Mouse (Mus musculus) adrenal gland, adult 2 months (tissue): ENCODE measurements around the gene Mrps18a. TPM values are rescaled to one million over a fixed set of nuclear protein-coding genes. Genes with fewer than 3 reads are reported as not detected.

ENCODE experiments used
- DNase-seq: peaks from one replicate; pipeline ENCODE4 v3.0.0; 2021
- long read RNA-seq: library from polyadenylated mRNA; stranded (forward); transcript quantifications from one replicate; pipeline ENCODE4 v2.0.0, GENCODE M21; 2021
- polyA plus RNA-seq: library from polyadenylated mRNA; depleted of rRNA; stranded (reverse); fragments of >200 nt; gene quantifications from 2 replicates; pipeline ENCODE4 v1.2.3, GENCODE M21; 2012; rRNA removed
- total RNA-seq, 2 experiments: library from RNA; stranded (reverse); gene quantifications; 2 replicates each; pipeline ENCODE4 v1.2.3; 2021

Gene Mrps18a
- 100 to 1,000 TPM; 108 to 117 TPM for total RNA-seq
- polyA plus RNA-seq = 23.7 and 29.6 TPM in 2 replicates
- long read RNA-seq, transcript Mrps18a-201 (6 exons, 884 nt) = major isoform, 98 of 102 reads
- long read RNA-seq, partial matches to known transcripts = 0 of 102 reads
- long read RNA-seq, other reads (novel, unspliced or antisense) = 3 of 102 reads

DNA sequence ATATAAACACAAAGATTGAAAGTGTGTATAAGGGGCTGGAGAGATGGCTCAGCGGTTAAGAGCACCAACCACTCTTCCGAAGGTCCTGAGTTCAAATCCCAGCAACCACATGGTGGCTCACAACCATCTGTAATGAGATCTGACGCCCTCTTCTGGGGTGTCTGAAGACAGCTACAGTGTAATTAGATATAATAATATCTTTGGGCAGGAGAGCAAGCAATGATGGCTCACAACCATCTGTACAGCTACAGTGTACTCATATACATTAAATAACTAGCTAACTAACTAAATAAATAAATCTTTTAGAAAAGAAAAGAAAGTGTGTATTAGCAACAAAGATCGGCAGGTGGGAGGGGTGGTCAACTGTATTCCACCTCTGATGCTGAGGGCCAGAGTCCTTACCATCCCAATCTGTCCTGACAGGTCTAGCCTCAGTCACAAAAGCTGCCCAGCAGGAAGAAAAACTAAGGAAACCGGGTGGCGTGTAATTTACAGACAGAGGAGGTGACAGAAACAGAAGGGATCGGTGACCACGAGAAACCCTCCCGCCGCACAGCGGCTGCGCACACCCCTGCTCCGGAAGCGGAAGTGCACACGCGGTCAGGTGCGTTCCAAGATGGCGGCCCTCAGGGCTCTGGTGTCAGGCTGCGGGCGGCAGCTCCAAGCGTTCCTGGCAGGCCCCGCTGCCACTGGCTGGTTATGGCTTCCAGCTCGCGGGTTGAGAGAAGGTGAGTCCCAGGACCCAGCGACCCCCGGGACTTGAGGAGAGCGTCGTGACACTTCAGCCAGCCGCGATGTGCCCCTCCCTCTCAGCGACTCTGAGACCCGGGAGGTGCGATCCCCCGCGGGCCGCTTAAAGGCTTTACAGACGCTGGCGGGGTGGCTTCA lies at the start of gene Mrps18a:
TSS of gene Mrps18a (plus strand) at position 585 of the 888 bp plus-strand sequence.
- DNase-seq = peak; percentile 91

DNA sequence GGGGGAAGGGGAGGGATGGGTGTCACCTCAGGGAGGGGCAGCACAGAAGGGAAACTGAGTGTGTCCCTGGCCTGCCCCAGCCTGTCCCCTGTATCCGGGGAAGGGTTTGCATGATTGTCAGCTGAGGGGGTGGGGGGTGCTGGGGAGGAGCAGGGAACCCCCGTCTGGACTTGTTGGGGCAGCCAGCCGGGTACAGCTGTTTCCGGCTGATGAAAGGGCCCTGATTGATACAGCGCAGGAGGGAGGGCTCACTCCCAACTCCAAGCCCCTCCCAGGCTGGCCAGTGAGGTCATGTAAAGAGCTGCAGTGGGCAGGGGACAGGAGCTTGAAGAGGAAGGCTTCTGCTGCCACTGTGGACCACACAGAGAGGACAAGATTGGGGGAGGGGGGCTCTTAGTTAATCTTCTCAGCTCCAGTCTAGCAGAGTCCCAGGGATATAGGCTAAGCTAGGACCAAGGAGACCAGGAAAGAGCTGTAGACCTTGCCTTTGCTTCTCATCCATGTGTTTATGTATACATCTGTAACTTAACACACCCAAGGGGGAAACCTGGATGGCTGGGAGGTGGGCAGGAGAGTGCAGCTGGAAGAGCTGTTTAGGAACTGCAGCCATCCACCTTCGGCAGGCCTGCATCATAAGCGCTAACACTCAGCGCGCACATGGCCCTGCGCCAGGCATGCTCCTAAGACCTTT lies 47.4 kb upstream of the Mrps18a start:
- DNase-seq = no peak

DNA sequence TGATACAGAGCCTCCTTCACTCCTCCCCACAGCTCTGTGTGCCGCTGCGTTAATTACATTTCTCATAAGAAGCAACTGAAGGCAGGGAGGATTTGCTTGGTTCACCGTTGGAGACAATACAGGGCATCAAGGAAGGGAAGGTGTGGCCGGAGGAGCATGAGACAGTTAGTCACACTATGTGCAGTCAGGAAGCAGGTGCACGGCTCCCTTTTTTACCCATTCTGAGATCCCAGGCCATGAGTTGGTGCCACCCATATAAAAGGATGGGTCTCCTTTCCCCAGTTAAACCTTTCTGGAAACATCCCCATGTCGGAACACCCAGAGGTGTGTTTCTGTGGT lies 46.8 kb upstream of the Mrps18a start:
- no peak for DNase-seq

DNA sequence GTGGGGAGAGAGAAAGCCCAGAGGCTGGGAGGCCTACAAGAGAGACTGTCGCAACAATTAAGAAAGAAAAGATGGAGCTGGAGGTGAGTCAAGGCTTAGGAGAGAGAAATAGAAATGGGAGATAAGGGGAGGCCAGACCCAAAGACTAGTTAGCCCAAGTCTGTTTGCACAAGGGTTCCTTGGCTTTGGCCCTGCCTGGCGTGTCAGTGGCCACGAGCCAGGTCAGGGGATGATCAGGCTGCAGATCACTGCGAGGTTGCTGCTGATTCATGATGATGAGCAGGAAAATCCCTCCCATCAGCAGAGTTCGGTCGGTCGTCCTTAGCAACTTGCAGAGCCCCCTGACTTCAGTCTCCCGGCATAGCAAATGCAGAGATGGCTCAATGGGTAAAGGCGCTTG lies 40.7 kb upstream of the Mrps18a start:
- peak; percentile 87 for DNase-seq

DNA sequence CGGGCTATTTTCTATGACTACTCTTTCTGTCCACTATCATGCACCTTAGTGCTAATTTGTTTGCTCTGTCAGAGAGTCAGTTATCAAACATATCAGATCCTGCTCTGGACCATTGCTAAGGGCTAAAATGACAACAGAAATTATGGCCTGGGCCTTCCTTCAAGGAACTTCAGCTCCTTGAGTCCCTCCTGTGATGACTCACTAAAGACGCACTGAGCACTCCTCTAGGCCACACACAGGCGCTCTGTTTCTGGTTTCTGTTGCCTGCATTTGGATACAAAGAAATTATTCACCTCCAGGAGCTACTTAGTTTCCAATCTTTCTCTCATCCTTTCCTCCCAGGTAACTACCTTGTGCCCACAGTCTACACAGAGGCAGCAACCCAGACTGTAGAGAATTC lies 39.3 kb upstream of the Mrps18a start:
- DNase-seq = no peak

DNA sequence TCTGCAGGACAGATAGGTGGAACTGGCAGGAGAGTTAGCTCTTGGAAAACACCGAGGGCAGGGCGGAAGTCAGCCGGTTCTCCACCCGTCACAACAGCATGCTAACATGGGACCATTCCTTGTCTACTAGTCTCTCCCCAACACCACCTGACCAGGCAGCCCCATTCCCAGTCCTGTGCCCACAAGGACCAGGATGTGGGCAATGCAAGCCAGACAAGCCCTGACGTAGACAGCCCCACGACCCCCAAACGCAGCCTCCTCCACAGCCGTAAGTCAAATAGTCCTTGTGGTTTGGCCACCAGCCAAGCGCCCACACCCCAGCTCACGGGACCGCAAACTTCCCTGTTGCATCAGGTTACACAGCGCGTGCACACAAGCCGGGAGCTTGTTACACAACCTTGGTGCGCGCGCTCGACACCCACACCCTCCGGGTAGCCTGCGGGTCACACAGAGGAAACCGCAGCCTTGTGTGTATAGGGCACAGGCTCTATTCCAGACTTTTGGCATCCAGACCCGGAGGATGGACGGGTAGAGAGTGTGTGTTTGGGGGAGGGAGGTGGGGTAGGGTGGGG lies 37.0 kb upstream of the Mrps18a start:
- DNase-seq = peak; percentile 88

DNA sequence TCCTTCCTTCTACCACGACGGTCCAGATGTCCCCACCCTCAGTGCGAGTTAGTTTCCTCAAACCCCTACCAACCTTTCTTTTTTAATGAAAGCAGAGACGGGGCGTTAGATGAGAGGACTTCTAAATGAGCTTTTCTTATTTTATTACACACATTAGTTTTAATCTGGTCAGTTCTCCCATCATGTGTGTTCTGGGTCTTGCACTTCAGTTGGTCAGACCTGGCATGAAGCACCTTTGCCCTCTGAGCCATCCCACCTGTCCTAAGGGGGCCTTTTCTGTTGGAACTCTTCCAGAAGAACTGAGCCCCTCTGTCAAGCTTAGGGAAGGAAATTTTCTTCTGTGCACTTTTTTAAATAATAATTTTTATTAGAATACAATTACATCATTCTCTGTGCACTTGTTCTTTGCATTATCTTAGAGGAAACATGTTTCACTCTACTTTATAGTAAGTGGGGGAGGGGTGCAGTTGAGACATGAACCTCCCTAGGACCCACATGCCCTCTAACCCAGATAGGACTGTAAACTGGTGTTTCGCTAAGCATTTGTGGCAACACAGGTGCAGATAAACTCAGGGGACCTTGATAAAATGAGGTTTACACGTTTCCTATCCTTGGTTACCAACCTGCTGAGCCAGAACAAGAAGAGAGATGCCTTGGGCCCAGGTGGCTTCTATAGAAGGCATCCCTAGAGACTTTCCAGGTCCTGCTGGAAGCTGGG lies 36.2 kb upstream of the Mrps18a start:
- DNase-seq = no peak

DNA sequence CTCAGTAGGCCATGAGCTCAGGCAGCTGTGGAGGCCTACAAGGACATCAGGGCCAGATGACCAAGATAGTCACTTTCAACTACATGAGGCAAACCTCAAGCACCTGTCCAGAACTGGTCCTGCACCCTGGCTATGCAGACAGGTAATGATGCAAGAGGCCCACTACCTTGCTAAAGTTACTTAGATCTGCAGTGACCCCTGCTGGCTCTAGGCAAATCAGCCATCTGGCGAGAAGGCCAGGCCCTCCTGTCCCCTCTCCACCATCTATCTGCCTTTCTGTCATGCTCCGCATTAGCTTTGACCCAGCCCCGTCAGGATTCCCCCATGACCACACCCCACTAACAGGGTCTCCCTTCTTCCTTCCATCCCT lies 35.7 kb upstream of the Mrps18a start:
- DNase-seq = peak; percentile 71

DNA sequence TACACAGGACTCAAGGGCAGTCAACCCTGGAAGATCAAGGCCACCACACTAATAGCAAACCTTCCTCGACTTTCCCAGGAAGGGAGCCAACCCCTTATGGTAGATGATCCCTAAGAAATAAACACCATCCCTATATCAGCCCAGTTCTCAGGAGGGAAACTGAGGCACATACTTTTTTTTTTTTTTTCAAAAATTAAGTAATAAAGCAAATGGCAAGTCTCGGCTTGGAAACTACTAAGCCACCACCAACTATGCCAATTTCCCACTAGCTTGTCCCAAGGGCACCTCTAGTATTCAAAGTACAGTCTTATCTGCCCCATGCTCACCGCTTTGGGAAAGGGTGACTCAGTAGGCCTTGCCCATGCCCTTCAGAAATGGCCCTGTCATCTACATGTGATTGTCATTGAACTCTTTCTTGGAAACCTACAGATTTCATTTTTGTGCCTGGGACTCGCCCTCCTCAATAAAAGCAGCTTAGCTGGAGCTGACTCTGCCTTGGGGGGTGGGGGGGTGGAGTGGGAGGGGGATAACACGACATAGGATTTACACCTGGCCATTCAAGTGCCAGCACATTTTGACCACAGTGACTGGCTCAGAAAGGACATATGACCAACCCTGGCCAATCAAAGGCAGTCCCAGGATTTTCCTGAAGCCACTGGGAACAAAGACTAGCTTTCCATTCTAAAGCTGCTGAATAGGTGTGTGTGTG lies 35.1 kb upstream of the Mrps18a start:
- DNase-seq = peak; percentile 84

DNA sequence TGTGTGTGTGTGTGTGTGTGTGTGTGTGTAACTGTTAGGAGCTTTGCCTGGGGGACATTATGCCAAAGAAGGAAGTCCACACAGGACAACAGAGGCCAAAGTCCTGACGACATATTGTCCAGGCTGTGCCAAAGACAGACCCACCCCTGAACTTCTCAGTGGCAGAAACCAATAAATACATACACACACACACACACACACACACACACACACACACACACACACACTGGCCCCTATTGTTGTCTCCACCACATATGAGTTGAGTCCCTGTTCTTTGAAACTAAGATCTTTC lies 34.6 kb upstream of the Mrps18a start:
- no peak for DNase-seq

DNA sequence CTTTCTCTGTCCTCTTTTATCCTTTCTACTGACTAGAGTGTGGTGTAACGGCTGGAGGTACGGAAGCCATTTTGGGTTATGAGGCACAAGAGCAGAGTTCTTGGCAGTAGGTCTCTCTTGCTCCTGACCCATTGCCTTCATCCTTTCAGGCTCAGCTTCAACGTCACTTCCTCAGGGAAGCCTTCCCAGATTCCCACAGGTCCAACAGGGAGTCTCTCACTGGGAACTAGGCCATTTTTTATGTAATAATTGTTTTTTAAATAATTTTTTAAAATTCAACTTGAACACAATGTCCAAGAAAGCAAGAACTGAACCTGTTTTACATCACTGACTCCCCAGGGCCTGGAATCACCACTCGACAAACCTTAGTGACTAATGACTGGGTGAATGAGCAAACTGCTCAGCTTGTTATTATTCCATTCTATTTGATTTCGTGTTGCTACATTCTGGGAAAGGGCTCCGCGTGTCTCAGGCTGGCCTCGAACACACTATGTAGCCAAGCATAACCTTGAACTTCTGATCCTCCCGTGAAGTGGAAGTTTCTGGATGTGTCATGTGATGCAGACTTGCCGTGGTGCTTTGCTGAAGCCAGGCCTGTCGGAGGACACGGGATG lies 32.8 kb upstream of the Mrps18a start:
- no peak for DNase-seq

DNA sequence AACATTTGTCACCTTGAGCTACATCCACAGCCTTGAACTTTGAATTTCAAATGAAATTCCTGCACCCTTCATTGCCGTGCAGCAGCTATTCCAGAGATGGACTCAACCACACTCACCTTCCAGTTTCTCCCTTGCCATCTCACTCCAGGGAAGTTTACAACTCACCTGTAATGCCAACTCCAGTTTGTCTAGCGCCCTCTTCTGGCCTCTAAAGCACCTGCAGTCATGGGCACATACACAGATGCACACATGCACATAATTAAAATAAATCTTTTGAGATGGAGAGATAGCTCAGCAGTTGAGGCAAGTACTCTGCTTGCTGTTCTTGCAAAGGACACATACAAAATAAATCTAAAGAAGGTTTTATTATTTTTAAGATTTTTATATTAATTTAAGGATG lies 31.7 kb upstream of the Mrps18a start:
- no peak for DNase-seq

DNA sequence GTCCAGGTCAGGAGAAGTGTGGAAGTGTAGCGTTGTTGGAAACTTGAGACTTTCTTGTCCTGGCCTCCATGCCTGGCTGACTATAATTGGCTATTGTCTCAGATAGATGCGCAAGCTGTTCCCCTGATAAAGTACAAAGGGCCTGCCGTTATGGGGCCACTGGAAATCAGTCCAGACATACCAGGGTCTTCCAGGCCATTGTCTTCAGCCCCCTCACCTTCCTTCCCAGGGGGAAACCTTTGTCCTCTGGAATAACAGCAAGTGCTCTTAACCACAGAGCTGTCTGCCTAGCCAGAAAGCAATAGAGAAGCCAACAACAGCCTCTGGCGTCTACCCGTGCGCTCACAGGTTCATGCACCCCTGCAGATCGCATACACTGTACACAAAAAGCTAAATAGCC lies 30.4 kb upstream of the Mrps18a start:
- DNase-seq = no peak

DNA sequence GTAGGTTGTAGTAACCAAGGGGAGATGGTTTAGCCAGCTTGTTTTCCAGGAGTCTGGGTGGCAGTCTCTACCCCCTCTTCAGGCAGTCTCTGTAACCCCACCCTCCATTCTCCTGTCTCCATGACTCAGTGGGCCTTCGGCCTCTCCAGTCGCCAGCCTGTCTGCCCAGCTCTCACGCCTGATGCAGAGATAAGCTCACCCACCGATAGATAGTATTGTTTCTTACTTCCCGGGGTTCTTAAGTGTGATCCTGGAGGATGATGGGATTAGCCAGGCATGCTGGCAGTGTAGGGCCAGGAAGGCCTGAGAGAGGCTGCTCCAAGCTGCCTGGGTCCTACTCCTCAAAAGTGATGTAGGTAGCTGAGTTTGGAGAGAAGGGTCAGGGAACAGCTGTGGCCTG lies 29.7 kb upstream of the Mrps18a start:
- no peak for DNase-seq

DNA sequence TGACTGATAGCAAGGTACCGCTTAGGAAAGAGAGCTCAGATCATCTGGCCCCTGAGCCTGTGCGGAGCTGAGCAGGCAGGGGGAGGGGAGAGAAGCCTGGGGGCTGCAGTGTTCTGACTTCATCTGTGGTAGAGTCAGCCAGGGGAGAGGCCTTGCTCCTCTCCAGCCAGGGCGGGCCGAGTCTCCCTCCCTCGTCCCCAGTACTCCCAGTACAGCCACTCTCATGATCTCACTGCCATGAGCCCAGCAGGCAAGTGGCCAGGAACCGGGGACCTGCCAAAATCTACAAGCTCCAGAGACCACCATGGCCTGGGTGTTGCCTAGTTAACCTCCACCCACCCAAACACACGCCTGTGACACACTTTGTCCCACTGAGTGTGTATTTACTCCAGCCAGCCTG lies 29.1 kb upstream of the Mrps18a start:
- DNase-seq = no peak

DNA sequence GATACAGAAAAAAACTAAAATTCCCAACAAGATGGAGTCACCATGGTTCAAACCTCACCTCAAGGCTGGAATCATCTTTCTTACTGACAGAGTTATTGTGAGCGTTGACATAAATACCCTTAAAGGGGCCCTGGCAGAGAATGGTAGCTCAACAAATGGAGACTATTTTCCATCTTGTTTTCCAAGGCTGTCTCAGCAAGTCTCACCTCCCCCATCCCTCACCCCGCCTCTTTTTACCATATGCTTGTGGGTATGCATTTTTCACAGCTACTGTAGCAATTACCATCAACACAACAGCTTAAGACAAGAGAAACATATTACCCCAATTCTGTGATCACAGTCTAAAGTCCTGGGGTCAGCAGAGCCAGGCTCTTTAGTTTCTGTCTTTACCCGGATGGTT lies 27.4 kb upstream of the Mrps18a start:
- DNase-seq = no peak

DNA sequence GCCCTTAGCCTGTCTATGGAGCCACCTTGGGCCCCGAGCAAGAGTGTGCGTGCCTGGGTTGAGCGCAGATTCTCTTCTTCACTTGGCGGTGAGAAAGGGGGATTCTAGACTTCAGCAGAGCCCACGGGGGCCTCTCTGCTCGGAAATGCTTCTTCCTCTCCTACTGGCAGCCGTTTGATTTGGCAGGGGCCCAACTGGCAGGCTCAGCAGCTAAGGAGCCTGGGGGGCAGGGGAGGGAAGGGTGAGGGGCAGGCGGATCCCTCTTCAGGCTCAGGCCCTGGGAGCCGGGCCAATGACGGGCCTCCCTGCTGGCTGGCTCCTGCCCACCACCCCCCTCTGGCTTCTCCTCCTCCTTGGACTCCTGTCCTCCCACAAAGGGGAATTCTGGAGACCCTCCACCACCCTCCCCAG lies 26.7 kb upstream of the Mrps18a start:
- DNase-seq = peak; percentile 80

DNA sequence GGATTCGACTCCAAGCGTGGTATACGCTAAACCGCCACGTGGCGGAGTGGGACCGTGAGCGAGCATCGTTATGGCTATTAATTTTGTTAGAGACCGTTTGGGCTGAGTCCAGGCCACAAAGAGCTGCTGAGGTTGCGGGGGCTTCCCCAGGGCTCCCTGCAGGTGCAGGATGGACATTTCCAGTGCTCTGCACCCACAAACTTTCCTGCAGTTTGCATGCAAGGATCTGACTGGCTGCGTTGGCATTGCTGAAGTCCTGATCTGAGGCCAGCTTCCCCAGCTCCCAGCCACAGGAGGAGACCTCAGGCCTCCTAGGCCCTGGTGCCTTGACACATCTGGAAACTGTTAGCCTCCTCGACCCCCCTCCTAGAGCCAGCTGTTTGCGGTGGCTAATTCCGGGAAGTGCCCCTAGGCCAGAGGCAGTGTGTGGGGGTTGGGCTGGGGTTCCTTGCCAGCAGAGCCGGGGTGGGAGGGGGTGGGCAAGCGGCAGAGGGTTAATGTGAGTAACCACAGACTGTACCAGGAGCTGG lies 24.4 kb upstream of the Mrps18a start:
- no peak for DNase-seq

DNA sequence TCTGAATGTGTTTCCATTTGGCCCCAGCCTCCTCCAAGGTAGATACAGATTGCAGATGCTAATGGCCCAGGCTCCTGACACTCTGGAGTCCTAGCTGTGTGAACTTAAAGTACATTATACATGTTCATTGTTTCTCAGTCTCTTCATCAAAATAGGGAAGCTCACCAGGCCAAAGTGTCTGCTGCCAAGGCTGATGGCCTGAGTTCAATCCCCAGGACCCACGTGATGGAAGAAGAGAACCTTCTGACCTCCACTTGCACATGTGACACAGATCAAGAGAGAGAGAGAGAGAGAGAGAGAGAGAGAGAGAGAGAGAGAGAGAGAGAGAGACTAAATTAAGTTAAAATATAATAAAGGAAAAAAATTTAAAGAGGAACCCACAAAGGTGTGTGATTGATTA lies 19.4 kb upstream of the Mrps18a start:
- DNase-seq = no peak

DNA sequence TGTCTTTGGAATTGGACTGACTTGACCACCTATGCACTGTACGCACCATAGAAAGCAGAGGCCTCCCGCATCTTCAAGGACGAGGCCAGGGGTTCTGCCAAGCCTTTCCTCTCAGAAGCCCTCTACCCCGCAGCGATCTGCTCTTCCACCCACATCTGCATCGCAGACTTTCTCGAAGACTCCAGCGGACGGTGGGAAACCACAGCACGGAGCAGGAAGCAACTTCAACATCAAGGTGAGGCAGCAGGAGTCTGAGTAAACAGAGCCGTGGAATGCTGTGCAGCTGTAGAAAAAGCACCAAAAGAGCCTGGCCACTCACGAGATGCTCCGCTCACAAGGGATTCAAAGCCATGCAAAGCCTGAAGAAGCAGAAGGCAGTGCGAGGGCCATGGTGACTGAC lies 18.9 kb upstream of the Mrps18a start:
- DNase-seq = no peak

DNA sequence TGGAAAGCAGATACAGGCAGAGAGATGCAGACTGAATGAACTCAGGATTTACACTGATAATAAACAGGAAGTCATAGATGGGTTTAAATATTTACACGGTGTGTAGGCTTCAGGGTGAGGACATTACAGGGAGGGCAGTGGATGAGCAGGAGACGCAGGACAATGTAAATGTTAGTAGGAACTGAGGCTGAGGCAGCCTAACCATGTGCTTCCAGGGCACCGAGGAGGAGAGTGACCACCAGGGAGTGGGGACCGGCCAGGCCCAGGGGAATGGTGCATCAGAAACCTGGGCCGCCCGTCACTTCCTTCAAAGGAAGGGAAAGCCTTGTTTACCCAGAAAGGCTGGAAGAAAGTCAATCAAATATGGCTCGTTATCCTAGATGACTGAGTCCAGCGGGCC lies 12.3 kb upstream of the Mrps18a start:
- DNase-seq = no peak
